Mouse (Mus musculus): ENCODE measurements around the gene Hax1. TPM values are rescaled to one million over a fixed set of nuclear protein-coding genes. Genes with fewer than 3 reads are reported as not detected.

Gene Hax1
- 56.1 and 62.5 TPM in 2 replicates for total RNA-seq (2017)

DNA sequence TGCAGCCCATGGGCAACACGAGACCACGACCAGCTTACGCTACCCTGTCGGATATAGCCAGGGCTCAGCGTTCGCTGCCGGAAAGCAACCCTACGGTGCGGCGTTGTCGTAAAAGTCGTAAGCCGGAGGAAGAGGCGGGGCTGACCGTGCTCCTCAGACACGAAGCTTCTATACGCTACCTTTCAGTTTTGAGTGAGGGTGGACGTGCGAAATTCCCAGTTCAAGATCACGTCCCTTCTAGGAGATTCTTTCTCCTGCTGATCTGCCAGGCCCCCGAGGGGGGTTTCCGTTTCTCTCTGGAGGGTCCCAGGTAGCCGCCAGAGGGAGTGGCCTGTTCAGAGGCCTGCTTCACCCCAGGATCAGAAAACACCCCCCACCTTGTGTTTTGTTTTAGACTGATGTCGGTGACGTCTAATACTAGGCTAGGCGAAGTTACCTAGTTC, at the start of gene Hax1:
Gene Hax1, minus strand, starts transcription at position 169 of the 443 bp plus-strand sequence.
- peak; percentile 99 for ATAC-seq (ENCODE audit: extremely low read depth, insufficient number of reproducible peaks, low FRiP score, poor library complexity, severe bottlenecking)

DNA sequence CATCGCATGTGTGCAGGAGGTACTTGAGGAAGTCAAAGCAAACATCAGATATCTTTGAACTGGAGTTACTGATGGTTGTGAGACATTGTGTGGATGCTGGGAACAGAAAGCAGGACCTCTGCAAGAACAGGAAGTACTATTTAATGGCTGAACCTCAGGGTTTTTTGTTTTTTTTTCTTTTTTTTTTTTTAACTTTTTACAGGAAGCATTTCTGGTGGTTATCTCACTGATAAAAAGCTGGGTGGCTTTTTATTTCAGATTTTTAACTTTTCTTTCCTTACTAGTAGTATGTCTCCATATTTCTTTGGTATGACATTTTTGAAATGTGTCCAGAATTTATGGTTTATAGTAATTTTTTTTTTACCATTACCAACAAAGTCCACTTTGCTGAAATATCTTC, 37.7 kb upstream of the Hax1 start:
- ATAC-seq (ENCODE audit: extremely low read depth, insufficient number of reproducible peaks, low FRiP score, poor library complexity, severe bottlenecking) = no peak

DNA sequence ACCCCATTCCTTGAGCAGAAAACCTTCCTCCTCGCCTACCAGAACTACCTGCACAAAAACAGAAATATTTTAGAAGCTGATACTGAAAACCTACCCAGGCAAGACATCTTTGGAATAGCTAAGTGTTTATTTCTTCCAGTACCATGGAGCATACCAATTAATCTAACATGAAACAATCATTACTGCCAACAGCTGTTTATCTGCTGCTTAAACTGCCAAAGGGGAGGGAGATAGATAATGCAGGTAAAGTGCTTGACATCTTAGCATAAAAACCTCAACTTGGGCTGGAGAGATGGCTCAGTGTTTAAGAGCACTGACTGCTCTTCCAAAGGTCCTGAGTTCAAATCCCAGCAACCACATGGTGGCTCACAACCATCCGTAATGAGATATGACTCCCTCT, 36.1 kb upstream of the Hax1 start:
- no peak for ATAC-seq (ENCODE audit: extremely low read depth, insufficient number of reproducible peaks, low FRiP score, poor library complexity, severe bottlenecking)

DNA sequence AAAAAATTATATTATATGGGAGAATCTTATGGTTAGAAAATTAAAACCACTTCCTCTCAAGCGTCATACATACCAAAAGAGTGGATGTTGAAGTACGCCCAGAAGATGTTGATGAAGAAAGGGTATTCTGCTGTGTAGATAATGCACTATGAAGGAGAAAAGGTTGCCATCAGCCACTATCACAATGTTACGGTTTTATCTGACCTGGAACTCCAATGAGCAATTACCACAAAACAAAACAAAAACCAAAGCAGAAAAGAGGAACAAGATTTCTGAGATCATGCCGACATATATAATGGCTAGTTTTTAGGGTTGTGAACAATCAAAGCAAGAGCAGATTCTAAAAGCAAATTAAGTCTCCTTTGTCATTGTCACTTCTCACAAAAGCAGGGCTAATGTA, 18.0 kb upstream of the Hax1 start:
- ATAC-seq (ENCODE audit: extremely low read depth, insufficient number of reproducible peaks, low FRiP score, poor library complexity, severe bottlenecking) = no peak

DNA sequence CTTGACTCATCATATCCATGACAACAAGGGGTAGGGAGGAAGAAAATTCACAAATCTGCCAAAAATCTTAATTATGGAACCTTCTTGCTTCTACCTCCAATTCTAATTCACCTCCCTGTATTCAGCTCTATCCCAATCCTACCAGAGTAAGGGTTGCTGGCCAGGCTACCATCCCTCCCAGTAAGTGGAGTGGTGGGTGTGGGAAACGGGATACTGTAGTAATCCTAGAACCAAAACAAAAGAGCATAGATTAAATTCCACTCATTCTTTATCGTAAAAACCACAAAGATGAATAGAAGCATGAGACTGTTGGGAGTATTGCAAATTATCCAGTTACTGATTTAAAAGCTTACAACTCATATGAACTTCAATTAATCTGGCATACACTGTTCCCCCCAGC, 11.7 kb upstream of the Hax1 start:
- ATAC-seq (ENCODE audit: extremely low read depth, insufficient number of reproducible peaks, low FRiP score, poor library complexity, severe bottlenecking) = no peak

DNA sequence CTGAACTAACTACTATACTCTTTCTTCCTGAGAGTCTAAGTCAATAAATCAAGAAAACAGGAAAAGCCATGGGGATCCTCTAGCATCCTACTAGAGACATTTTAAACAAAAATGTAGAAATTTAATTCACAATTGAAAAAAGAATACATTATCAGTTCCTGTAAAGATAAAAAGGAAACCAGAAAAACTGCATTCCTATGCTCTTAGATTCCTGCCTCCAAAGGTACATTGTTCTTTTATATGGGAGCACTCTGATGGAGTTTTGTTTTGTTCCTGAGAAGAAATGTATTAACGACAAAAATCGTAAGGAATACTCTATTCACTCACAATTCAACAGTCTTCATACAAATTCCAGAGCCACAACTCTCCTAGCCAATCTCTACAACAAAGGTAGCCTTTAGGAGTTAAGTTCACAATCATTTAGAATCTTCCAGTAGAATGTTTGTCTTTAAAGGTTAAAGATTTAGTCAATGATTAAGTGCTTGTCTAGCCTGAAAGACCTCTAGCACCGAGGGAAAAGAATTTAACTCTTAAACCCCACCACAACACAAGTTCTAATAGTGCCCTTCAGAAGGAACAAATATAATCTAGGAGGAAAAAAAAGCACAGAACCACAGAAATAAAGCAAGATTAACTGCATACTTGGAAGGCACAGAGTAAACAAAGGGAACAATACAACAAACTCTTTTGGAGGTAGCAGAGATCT, 5.7 kb upstream of the Hax1 start:
- no peak for ATAC-seq (ENCODE audit: extremely low read depth, insufficient number of reproducible peaks, low FRiP score, poor library complexity, severe bottlenecking)

DNA sequence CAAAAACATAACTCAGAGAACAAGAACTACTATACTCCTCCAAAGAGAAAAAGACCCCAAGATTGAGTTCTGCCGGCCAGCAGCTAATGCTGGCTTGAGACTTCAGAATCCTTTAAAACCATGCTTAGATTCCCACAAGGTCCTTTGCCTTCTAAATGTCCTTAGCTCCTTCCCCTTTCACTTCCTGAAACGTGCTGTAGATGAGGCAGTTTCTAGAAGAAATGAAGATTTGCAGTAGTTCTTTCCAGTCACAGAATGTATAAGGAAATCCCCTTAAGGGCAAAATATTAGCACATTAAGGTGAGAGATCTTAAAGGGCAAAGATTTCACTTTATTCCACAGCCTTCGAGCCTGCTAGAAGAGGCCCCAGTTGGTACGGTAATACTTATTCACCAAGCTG, 1.2 kb upstream of the Hax1 start:
- no peak for ATAC-seq (ENCODE audit: extremely low read depth, insufficient number of reproducible peaks, low FRiP score, poor library complexity, severe bottlenecking)

DNA sequence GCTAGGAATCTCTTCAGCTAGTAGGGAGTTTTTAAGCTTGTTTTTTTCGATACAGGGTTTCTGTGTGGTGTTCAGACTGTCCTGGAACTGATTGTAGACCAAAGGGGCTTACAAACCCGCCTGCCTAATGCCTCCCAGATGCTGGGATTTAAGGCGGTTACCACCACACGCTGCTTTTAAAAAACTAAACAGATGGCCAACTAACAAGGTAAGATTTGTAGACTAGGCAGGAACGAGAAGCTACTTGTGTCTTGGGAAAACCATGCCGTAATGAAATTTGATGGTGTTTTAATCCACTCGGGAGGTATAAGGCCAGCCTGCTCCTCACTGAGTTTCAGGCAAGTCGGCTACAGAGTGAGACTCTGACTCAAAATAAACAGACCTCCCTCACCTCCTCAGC, 510 bp upstream of the Hax1 start:
- no peak for ATAC-seq (ENCODE audit: extremely low read depth, insufficient number of reproducible peaks, low FRiP score, poor library complexity, severe bottlenecking)

DNA sequence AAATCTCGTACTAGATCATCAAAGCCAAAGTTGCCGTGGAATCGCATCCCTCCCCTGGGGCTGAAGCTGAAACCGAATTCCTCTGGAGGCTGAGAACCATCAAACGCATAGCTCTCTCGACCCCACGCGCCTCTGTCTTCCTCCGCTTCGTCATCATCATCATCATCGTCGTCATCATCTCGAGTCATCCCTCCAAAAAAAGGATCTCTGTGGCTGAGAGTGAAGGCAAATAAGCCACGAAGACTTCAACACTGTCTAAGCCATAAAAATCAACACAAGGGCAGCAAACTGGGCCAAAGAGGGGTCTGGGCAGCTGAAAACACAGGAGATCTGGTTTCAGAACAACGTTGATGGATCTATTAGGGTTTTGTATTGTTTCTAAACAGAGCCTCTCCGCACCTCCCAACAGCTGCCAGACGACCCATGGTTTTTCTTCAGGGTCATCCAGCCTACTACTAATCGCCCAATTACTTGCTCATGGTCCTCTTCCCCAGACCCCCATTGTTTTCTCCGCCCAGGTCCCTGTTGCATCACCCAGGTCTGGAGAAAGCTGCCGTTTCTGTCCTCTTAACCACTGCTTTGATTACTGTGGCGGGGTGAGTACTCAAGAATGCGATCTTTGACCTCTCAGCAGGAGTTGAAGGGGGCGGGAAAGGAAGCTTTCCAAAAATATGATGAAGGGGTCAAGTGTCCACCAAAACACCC, 637 bp downstream of the Hax1 start:
- no peak for ATAC-seq (ENCODE audit: extremely low read depth, insufficient number of reproducible peaks, low FRiP score, poor library complexity, severe bottlenecking)

DNA sequence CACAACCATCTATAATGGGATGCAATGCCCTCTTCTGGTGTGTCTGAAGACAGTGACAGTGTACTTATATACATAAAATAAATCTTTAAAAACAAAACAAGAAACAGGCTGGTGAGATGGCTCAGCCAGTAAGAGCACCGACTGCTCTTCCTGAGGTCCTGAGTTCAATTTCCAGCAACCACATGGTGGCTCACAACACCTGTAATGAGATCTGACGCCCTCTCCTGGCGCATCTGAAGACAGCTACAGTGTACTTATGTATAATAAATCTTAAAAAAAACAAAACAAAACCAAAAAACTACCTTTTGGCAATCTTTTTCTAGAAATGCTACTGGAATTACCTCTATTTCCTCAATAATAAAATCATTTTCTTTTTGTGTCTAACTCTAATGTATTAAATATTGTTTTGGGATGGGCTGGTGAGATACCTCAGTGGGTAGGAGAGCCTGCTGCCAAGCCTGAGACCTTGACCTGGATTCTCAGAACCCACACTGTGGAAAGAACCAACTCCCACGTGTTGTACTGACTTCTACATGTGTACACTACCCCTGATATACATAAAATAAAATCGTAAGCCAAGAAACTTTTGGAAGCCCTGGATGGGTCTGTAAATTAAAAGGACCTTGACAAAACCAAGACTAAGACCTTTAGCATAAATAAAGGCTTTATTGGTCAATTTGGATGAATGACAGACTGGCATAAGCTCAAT, 3.6 kb downstream of the Hax1 start:
- ATAC-seq (ENCODE audit: extremely low read depth, insufficient number of reproducible peaks, low FRiP score, poor library complexity, severe bottlenecking) = no peak

DNA sequence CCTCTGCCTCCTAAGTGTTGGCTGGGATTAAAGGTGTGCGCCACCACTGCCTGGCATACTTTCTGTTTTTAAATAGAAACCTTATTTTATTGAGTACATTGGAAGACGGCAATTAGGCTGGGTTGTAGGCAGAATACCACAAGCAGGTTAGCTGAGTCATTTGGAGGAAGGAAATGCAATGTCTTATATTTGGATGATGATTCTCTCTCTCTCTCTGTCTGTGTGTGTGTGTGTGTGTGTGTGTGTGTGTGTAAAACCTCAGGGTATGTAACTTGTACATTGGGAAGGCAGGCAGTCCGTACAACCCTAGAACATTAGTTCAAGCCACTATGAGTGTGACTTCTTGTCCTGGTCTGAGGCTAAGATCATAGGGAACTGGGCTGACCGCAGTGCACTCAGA, 10.8 kb downstream of the Hax1 start:
- ATAC-seq (ENCODE audit: extremely low read depth, insufficient number of reproducible peaks, low FRiP score, poor library complexity, severe bottlenecking) = no peak

DNA sequence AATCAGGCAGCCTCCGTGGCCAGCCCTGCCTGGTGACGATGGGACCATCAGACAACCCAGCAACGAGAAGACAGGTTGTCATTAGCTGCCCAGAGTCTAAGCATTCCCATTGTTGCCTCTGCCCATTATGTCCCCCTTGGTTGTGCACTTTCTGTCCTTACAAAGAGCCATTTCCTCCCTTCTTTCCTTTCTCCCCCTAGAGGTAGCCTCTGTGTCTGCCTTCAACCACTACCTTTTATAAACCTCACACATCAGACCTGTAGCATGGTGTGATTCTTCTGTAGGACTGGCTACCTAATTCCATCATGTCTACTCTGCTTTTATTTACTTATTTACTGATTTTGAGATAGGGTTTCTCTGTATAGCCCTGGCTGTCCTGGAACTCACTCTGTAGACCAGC, 11.4 kb downstream of the Hax1 start:
- no peak for ATAC-seq (ENCODE audit: extremely low read depth, insufficient number of reproducible peaks, low FRiP score, poor library complexity, severe bottlenecking)

DNA sequence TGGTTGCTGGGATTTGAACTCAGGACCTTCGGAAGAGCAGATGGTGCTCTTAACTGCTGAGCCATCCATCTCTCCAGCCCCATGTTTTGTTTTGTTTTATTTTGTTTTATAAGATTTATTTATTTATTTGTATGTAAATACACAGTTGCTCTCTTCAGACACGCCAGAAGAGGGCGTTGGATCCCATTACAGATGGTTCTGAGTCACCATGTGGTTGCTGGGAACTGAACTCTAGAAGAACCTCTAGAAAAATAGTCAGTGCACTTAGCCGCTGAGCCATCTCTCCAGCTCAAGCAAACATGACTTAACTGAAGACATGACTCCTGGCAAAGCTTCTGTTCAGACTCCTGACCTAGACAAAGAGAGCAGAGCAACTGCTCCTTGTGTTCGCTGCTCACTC, 16.2 kb downstream of the Hax1 start:
- no peak for ATAC-seq (ENCODE audit: extremely low read depth, insufficient number of reproducible peaks, low FRiP score, poor library complexity, severe bottlenecking)

DNA sequence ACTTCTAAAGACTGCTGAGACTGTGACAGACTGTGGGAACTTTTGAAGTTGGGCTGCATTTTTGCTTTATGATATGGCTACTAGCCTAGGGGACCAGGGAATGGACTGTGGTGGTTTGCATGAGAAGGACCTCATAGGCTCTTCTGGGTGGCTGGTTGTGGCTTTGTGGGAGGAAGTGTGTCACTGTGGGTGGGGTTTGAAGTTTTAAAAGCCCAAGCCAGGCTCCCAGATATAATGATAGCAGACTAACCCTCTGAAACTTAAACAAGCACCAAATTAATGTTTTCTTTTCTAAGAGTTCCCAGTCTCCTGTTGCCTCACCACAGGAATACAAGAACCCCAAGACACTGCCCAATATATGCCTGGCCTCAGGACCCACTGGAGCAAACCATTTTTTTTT, 21.7 kb downstream of the Hax1 start:
- ATAC-seq (ENCODE audit: extremely low read depth, insufficient number of reproducible peaks, low FRiP score, poor library complexity, severe bottlenecking) = no peak

DNA sequence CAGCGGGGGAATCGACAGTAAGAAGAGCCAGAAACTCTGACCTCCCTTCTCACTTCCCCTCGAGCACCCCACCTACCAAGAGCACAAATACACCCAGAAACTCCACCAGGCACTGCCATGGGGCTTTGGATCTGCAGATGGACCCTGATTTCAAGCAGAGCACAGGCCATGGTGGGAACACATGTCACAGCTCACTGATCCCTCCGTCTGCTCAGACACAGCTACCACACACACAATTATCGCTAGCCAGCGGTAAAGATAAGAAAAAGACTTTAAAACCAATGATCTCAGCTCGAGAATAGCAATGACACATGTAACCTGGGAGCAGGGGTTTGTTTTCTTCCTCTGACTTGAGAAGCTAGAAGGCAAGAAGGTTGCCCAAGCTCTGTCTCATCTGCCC, 30.1 kb downstream of the Hax1 start:
- ATAC-seq (ENCODE audit: extremely low read depth, insufficient number of reproducible peaks, low FRiP score, poor library complexity, severe bottlenecking) = no peak

DNA sequence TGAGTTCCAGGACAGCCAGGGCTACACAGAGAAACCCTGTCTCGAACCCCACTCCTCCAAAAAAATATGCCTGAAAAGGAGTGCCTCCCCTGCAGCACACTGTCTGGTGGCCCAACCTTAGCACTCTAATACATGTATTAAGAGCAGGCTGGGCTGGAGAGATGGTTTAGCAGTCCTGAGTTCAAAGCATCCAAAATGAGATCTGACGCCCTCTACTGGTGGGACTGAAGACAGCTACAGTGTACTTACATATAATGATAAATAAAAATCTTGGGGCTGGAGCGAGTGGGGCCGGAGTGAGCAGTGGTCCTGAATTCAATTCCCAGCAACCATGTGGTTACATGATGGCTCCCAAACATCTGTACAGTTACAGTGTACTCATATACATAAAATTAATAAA, 31.6 kb downstream of the Hax1 start:
- peak; percentile 17; the same call in 1 of the 2 replicates for ATAC-seq (ENCODE audit: extremely low read depth, insufficient number of reproducible peaks, low FRiP score, poor library complexity, severe bottlenecking)

DNA sequence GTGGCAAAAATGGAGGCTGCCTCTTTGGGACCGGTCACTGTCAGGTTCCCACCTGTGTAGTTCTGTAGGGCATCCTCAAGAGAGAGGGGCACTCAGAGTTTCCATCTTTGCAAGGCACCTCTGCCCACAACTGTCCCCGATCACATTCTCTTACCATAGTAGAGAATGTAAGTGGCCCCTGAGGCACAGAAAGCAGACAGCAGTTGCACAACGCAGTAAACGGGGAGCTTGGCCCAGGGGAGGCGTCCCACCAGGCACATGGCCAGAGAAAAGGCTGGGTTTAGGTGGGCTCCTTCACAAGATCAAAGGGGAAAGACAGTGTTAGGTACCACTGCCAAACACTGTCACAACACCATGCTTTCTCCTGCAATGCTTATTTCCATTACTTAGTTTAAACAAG, 32.6 kb downstream of the Hax1 start:
- no peak for ATAC-seq (ENCODE audit: extremely low read depth, insufficient number of reproducible peaks, low FRiP score, poor library complexity, severe bottlenecking)

DNA sequence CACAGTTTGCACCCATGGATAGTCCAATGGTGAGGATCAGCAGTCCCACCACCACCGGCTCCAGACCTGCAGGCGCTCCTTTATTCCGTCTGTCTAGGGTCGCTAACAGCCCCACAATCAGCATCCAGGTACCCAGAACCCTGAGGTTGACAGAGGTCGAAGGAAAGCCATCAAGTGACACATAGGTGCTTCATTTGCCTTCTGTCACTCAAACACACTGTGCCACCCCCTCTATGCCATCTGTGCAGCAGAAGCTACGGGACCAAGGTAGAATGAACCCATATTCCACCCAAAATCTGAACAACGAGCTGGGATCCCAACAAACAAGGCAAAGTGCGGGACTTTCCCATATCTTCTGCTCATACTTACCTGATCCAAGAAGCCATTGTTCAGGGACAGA, 33.0 kb downstream of the Hax1 start:
- no peak for ATAC-seq (ENCODE audit: extremely low read depth, insufficient number of reproducible peaks, low FRiP score, poor library complexity, severe bottlenecking)

DNA sequence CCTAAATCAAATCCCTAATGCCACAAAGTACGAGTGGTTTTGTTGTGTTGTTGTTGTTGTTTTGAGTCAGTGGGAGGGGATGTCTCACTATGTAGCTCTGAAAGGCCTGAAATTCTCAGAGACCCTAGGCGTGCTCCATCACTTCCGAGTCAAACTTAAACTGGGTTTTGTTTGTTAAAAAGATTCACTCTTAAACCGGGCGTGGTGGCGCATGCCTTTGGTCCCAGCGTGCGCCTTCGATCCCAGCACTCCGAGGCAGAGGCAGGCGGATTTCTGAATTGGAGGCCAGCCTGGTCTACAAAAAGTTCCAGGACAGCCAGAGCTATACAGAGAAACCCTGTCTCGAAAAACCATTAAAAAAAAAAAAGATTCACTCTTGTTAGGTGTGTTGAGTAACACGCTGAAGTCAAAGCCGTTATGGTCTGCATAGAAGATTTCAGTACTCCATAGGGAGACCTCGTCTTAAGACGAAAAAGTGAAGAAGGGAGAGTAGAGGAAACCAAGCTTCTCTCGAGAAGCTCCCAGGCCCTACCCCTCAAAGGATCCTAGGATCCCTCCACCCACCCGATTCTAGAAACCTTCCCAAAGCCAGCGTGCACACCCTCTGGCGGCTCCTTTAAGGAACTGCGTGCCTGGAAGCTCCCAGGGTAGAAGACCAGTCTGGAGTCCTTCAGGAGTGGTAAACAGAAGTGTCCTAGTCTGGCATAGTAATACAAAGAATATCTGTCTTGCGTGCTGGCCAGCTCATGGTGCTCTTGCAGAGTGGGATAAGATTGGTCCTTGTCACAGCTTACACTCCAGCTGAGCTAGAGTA, 34.4 kb downstream of the Hax1 start:
- 0 out of 2 replicates have a peak, but pooled peaks have one; percentile 34 for ATAC-seq (ENCODE audit: extremely low read depth, insufficient number of reproducible peaks, low FRiP score, poor library complexity, severe bottlenecking)

Data from neutrophil, adult 5-6 weeks (primary cell).